Mouse (Mus musculus) liver, embryonic 15.5 days (tissue): ENCODE measurements around the gene Pld4. TPM values are rescaled to one million over a fixed set of nuclear protein-coding genes. Genes with fewer than 3 reads are reported as not detected.

Experiments used
- ATAC-seq: fragments of 200-750 bp; cut with Nextera tagmentation; 2 replicates; pipeline ENCODE4 v1.8.0; 2017; ENCODE audit warnings: moderate number of reproducible peaks, mild to moderate bottlenecking, moderate library complexity; ENCODE audit not compliant: insufficient read depth
- H3K27ac ChIP-seq: fragments of 300-500 bp; sonication (generic); replicated peaks from 2 replicates; pipeline ENCODE4 v1.5.1; 2015; ENCODE audit warnings: mild to moderate bottlenecking, inconsistent platforms
- H3K27me3 ChIP-seq: fragments of 300-500 bp; sonication (generic); 2 replicates; pipeline ENCODE4 v1.6.1; 2015; ENCODE audit warnings: mild to moderate bottlenecking, inconsistent platforms
- H3K36me3 ChIP-seq: fragments of 300-500 bp; sonication (generic); replicated peaks from 2 replicates; pipeline ENCODE4 v1.6.1; 2015; ENCODE audit warnings: moderate library complexity, mild to moderate bottlenecking, inconsistent platforms
- H3K4me1 ChIP-seq: fragments of 300-500 bp; sonication (generic); replicated peaks from 2 replicates; pipeline ENCODE4 v1.6.1; 2015; ENCODE audit warnings: inconsistent platforms
- H3K4me2 ChIP-seq: fragments of 300-500 bp; sonication (generic); 2 replicates; pipeline ENCODE4 v1.6.1; 2015; ENCODE audit warnings: moderate library complexity, mild to moderate bottlenecking, inconsistent platforms
- H3K4me3 ChIP-seq: fragments of 300-500 bp; sonication (generic); replicated peaks from 2 replicates; pipeline ENCODE4 v1.5.1; 2015; ENCODE audit warnings: mild to moderate bottlenecking, inconsistent platforms
- H3K9ac ChIP-seq: fragments of 300-500 bp; sonication (generic); 2 replicates; pipeline ENCODE4 v1.6.1; 2015; ENCODE audit warnings: moderate library complexity, mild to moderate bottlenecking, inconsistent platforms
- H3K9me3 ChIP-seq: fragments of 300-500 bp; sonication (generic); replicated peaks from 2 replicates; pipeline ENCODE4 v1.6.1; 2016; ENCODE audit warnings: inconsistent platforms
- WGBS: fragments of 180-500 bp; shearing (Covaris S2); methylation state at CpG from one replicate; pipeline ENCODE4 v1.1.7; 2015; ENCODE audit warnings: mixed read lengths; ENCODE audit not compliant: insufficient replicate concordance; 5-methylcytosine and 5-hydroxymethylcytosine counted together
- polyA plus RNA-seq: library from polyadenylated mRNA; unstranded; fragments of >200 nt; fragmentation: Nextera tagmentation; extraction: Ambion mirVana; gene quantifications from 2 replicates; pipeline ENCODE4 v1.2.1, GENCODE M21; 2015

Pld4 gene
- polyA plus RNA-seq, 1 experiment from 2014 or later, result 22.4 TPM

- Histone ChIP-seq H3K4me1 (peaks cover 6% of the 10 kb centered on the region), H3K9ac (no peak overlapping the region), H3K36me3 (0 out of 2 replicates have a peak, but pooled peaks cover 4% of the 10 kb centered on the region), H3K4me3 (no peak overlapping the region), H3K4me2 (no peak overlapping the region), H3K27ac (no peak overlapping the region), H3K9me3 (no peaks in the 10 kb centered on the region), H3K27me3 (no peaks in the 10 kb centered on the region)
- no peak for ATAC-seq
- 73% methylated on average over 31 of the region's 31 CpGs for WGBS
Measured at GRCm38 (mm10) chr12:112738281-112739022, 22.0 kb upstream of the Pld4 start.

- Histone ChIP-seq H3K4me2 (no peak overlapping the region), H3K27me3 (no peaks in the 10 kb centered on the region), H3K27ac (no peak overlapping the region), H3K4me1 (peaks cover 7% of the 10 kb centered on the region), H3K9ac (no peak overlapping the region), H3K36me3 (0 out of 2 replicates have a peak, but pooled peaks cover 4% of the 10 kb centered on the region), H3K9me3 (no peaks in the 10 kb centered on the region), H3K4me3 (no peak overlapping the region)
- ATAC-seq, result no peak
- WGBS, result 76% methylated on average over 24 of the region's 24 CpGs
Measured at GRCm38 (mm10) chr12:112739023-112739568, 21.4 kb upstream of the Pld4 start.

- Histone ChIP-seq H3K27ac (no peak overlapping the region), H3K9ac (no peak overlapping the region), H3K4me1 (peaks cover 7% of the 10 kb centered on the region), H3K4me2 (no peak overlapping the region), H3K4me3 (no peak overlapping the region), H3K27me3 (no peaks in the 10 kb centered on the region), H3K9me3 (no peaks in the 10 kb centered on the region), H3K36me3 (0 out of 2 replicates have a peak, but pooled peaks cover 4% of the 10 kb centered on the region)
- ATAC-seq, result no peak
- WGBS, result 33% methylated on average over 6 of the region's 6 CpGs
Measured at GRCm38 (mm10) chr12:112742768-112743167, 17.7 kb upstream of the Pld4 start.

GRCm38 (mm10) chr12:112743168-112743975 lies 17.1 kb upstream of the Pld4 start:
- Histone ChIP-seq H3K9me3 (no peaks in the 10 kb centered on the region), H3K27ac (no peak overlapping the region), H3K36me3 (no peaks in the 10 kb centered on the region), H3K4me3 (no peak overlapping the region), H3K4me1 (peaks cover 7% of the 10 kb centered on the region), H3K4me2 (no peak overlapping the region), H3K9ac (no peak overlapping the region), H3K27me3 (no peaks in the 10 kb centered on the region)
- whole genome bisulfite sequencing, result 39% methylated on average over 25 of the region's 25 CpGs
- peak; percentile 52 for ATAC-seq

- H3K4me1 ChIP-seq, result peaks cover 7% of the 10 kb centered on the region
- no peak overlapping the region for H3K4me3 ChIP-seq
- H3K36me3 ChIP-seq, result no peaks in the 10 kb centered on the region
- H3K27me3 ChIP-seq, result no peaks in the 10 kb centered on the region
- no peaks in the 10 kb centered on the region for H3K9me3 ChIP-seq
- H3K9ac ChIP-seq, result no peak overlapping the region
- no peak overlapping the region for H3K4me2 ChIP-seq
- no peak overlapping the region for H3K27ac ChIP-seq
- no peak for ATAC-seq
- WGBS, result 71% methylated on average over 11 of the region's 11 CpGs
Measured at GRCm38 (mm10) chr12:112744211-112744610, 16.2 kb upstream of the Pld4 start.

- WGBS, result 67% methylated on average over 10 of the region's 10 CpGs
- no peak overlapping the region for H3K9ac ChIP-seq
- H3K27me3 ChIP-seq, result no peaks in the 10 kb centered on the region
- H3K36me3 ChIP-seq, result no peaks in the 10 kb centered on the region
- H3K4me1 ChIP-seq, result peaks cover 7% of the 10 kb centered on the region
- ATAC-seq, result no peak
- H3K4me2 ChIP-seq, result no peak overlapping the region
- H3K4me3 ChIP-seq, result no peak overlapping the region
- no peak overlapping the region for H3K27ac ChIP-seq
- H3K9me3 ChIP-seq, result no peaks in the 10 kb centered on the region
Measured at GRCm38 (mm10) chr12:112744891-112745580, 15.4 kb upstream of the Pld4 start.

GRCm38 (mm10) chr12:112745716-112746115 lies 14.7 kb upstream of the Pld4 start:
- H3K36me3 ChIP-seq, result no peaks in the 10 kb centered on the region
- WGBS, result 64% methylated on average over 10 of the region's 10 CpGs
- H3K4me1 ChIP-seq, result peaks cover 7% of the 10 kb centered on the region
- no peak overlapping the region for H3K4me2 ChIP-seq
- no peaks in the 10 kb centered on the region for H3K27me3 ChIP-seq
- no peak overlapping the region for H3K27ac ChIP-seq
- H3K9me3 ChIP-seq, result no peaks in the 10 kb centered on the region
- no peak overlapping the region for H3K9ac ChIP-seq
- ATAC-seq, result no peak
- H3K4me3 ChIP-seq, result no peak overlapping the region

- Histone ChIP-seq H3K4me3 (no peak overlapping the region), H3K4me2 (no peak overlapping the region), H3K9me3 (no peaks in the 10 kb centered on the region), H3K9ac (no peak overlapping the region), H3K27me3 (no peaks in the 10 kb centered on the region), H3K36me3 (no peaks in the 10 kb centered on the region), H3K27ac (no peak overlapping the region), H3K4me1 (peaks cover 7% of the 10 kb centered on the region)
- ATAC-seq, result no peak
- 64% methylated on average over 4 of the region's 4 CpGs for WGBS
Measured at GRCm38 (mm10) chr12:112746461-112746807, 14.0 kb upstream of the Pld4 start.

GRCm38 (mm10) chr12:112746808-112747605 lies 13.4 kb upstream of the Pld4 start:
- peak; percentile 10; the same call in 1 of the 2 replicates for ATAC-seq
- Histone ChIP-seq H3K4me2 (no peak overlapping the region), H3K4me3 (no peak overlapping the region), H3K4me1 (peaks cover 7% of the 10 kb centered on the region), H3K27me3 (0 out of 2 replicates have a peak, but pooled peaks cover 3% of the 10 kb centered on the region), H3K36me3 (no peaks in the 10 kb centered on the region), H3K27ac (no peak overlapping the region), H3K9ac (no peak overlapping the region), H3K9me3 (no peaks in the 10 kb centered on the region)
- 24% methylated on average over 10 of the region's 10 CpGs for WGBS

GRCm38 (mm10) chr12:112747606-112747970 lies 12.9 kb upstream of the Pld4 start:
- H3K4me2 ChIP-seq, result no peak overlapping the region
- 0 out of 2 replicates have a peak, but pooled peaks have one; percentile 5 for ATAC-seq
- H3K9ac ChIP-seq, result no peak overlapping the region
- no peak overlapping the region for H3K4me3 ChIP-seq
- H3K9me3 ChIP-seq, result no peaks in the 10 kb centered on the region
- peaks cover 7% of the 10 kb centered on the region for H3K4me1 ChIP-seq
- 60% methylated on average over 8 of the region's 8 CpGs for WGBS
- no peak overlapping the region for H3K27ac ChIP-seq
- no peaks in the 10 kb centered on the region for H3K36me3 ChIP-seq
- 0 out of 2 replicates have a peak, but pooled peaks cover 3% of the 10 kb centered on the region for H3K27me3 ChIP-seq
